ENCODE assay signal across 8 mouse cellular contexts in the genomic region with DNA sequence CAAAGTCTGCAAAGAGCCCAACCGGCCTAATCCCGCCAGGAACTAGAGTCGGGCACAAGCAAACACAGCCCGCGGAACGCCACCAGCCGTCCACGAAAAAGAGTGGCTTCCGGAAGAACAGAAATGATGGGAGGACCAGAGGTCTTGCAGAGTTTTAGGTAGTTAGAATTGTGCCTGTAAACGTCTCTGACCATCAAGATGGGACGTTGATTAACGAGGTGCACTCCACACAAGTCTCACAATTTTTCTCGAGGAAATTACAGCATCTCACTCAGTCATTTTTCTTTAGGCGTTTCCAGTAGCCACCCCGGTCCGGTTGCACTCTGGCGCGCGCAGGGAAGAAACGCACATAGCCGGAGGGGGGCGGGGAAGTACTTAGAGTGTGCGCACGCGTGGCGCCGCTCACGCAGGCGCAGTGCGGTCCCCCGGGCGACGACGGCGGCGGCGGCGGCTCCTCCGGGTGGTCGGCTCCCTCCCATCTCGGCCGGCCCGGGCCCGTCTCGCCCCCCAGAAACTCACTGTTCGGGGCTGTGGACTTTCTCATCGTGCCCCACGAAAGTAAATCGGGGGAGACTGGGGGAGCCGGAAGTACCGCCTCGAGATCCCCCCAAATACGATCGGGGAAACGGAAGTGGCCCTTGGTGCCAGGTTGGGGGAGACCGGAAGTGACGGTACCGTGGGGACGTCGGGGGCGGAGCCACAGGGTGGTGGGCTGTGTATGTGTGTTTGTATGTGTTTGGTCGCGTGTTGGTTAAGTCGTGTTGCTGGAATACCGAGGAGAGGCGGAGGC. TPM values are rescaled to one million over a fixed set of nuclear protein-coding genes. Genes with fewer than 3 reads are reported as not detected.
DNase-seq lines count a peak whose midpoint lies in the region; ATAC-seq and TF ChIP-seq lines count a peak whose summit lies in the region.

A gene (plus strand): TSS at position 378 of the 790 bp plus-strand sequence.

- H3K4me3 ChIP-seq in ES-E14 (ENCODE audit: insufficient read depth in 1 of 2, low read depth in 1 of 2, low read length in 2 of 2, poor library complexity in 1 of 2, severe bottlenecking in 1 of 2) = peak within 1 kb of the TSS; percentile 68 to 95
- peak within 1 kb of the TSS; percentile 92 for H3K4me3 ChIP-seq in forebrain, embryonic 16.5 days (replicated peaks; ENCODE audit: low read length)
- peak within 1 kb of the TSS; percentile 97 for H3K4me3 ChIP-seq in layer of hippocampus, adult 2 months
- H3K4me3 ChIP-seq in lung, embryonic 14.5 days (ENCODE audit: low read depth, low read length) = peak within 1 kb of the TSS; percentile 77
- H3K4me3 ChIP-seq in olfactory bulb, adult 2 months (ENCODE audit: insufficient read depth, low read depth, low read length) = peak within 1 kb of the TSS; percentile 81
- H3K4me3 ChIP-seq in thymus, adult 2 months (ENCODE audit: control insufficient read depth, insufficient read depth, low read length) = peak within 1 kb of the TSS; percentile 60

- TF ChIP-seq CTCF in layer of hippocampus, adult 2 months (conservative IDR thresholded peaks at IDR 0.05) = peak; percentile 2; the same call in 1 of the 2 replicates
- TF ChIP-seq CTCF in lung, embryonic 14.5 days (IDR thresholded peaks at IDR 0.05; ENCODE audit: low read depth) = 0 out of 2 replicates have a peak, but pooled peaks have one; percentile 18
- no peak for TF ChIP-seq CTCF in olfactory bulb, adult 2 months (IDR thresholded peaks at IDR 0.05; ENCODE audit: insufficient read depth, low read depth, low read length)
- 0 out of 2 replicates have a peak, but pooled peaks have one; percentile 5 for TF ChIP-seq CTCF in thymus, adult 2 months (IDR thresholded peaks at IDR 0.05; ENCODE audit: borderline replicate concordance, control insufficient read depth, extremely low read depth, insufficient read depth, low read length, poor library complexity)

- H3K27me3 ChIP-seq in forebrain, embryonic 16.5 days (replicated peaks; ENCODE audit: control insufficient read depth, insufficient read depth, low read length) = no peaks in the 10 kb centered on the region
- no peaks in the 10 kb centered on the region for H3K27me3 ChIP-seq in lung, embryonic 14.5 days (ENCODE audit: insufficient read depth, low read length)
- H3K27me3 ChIP-seq in thymus, adult 2 months (ENCODE audit: control insufficient read depth, insufficient read depth, low read length) = no peaks in the 10 kb centered on the region

- peak within 1 kb of the TSS; percentile 98 for H3K9ac ChIP-seq in ES-E14 (ENCODE audit: insufficient read depth, low read depth, low read length, poor library complexity, severe bottlenecking)
- peak within 1 kb of the TSS; percentile 82 for H3K9ac ChIP-seq in forebrain, embryonic 16.5 days (replicated peaks; ENCODE audit: low read depth, low read length)
- H3K9ac ChIP-seq in lung, embryonic 14.5 days = peak within 1 kb of the TSS; percentile 86

- peak; percentile 89 for DNase-seq in ES-E14 (ENCODE audit: low read depth, low spot score)
- DNase-seq in cerebellum, adult 11-12 months = peak; percentile 94
- peak; percentile 93 to 98 for DNase-seq in heart, postnatal 36 days
- DNase-seq in layer of hippocampus, adult 2 months (ENCODE audit: low spot score in 2 of 2) = peak; percentile 94 to 95
- DNase-seq in lung, embryonic 14.5 days = peak; percentile 97
- DNase-seq in thymus, adult 2 months = peak; percentile 93

- in situ Hi-C loops in ES-E14 (cut with MboI; ENCODE audit: low sequenced_read_pairs in 2 of 2, unreplicated experiment in 2 of 2) = no loop called here

- peak; percentile 94 for ATAC-seq in forebrain, embryonic 16.5 days
- peak; percentile 94 for ATAC-seq in lung, embryonic 14.5 days (ENCODE audit: insufficient read depth)

- peaks cover 0 to 9% of the 10 kb centered on the region in 2 experiments; a peak in 2 of 4 replicates for H3K4me1 ChIP-seq in ES-E14 (ENCODE audit: control insufficient read depth in 2 of 2, insufficient read depth in 2 of 2, low read length in 2 of 2, poor library complexity in 1 of 2)
- H3K4me1 ChIP-seq in forebrain, embryonic 16.5 days (replicated peaks; ENCODE audit: control insufficient read depth, insufficient read depth, low read length) = peaks cover 27% of the 10 kb centered on the region
- peaks cover 8% of the 10 kb centered on the region for H3K4me1 ChIP-seq in lung, embryonic 14.5 days (ENCODE audit: insufficient read depth)
- H3K4me1 ChIP-seq in olfactory bulb, adult 2 months (ENCODE audit: control insufficient read depth, insufficient read depth, low read length) = peaks cover 2% of the 10 kb centered on the region
- H3K4me1 ChIP-seq in thymus, adult 2 months (replicated peaks; ENCODE audit: control insufficient read depth, insufficient read depth, low read length) = peaks cover 4% of the 10 kb centered on the region

- peak within 1 kb of the TSS; percentile 82 for H3K4me2 ChIP-seq in forebrain, embryonic 16.5 days (ENCODE audit: low read length)
- H3K4me2 ChIP-seq in lung, embryonic 14.5 days = peak within 1 kb of the TSS; percentile 85

- H3K9me3 ChIP-seq in ES-E14 (ENCODE audit: control insufficient read depth, insufficient read depth, low read depth, low read length) = no peaks in the 10 kb centered on the region
- H3K9me3 ChIP-seq in forebrain, embryonic 16.5 days (ENCODE audit: control insufficient read depth, low read length) = no peaks in the 10 kb centered on the region
- H3K9me3 ChIP-seq in lung, embryonic 14.5 days (ENCODE audit: low read depth, low read length) = no peaks in the 10 kb centered on the region

- peak; percentile 39; the same call in 1 of the 2 replicates for TF ChIP-seq POLR2A in olfactory bulb, adult 2 months (IDR thresholded peaks at IDR 0.05; ENCODE audit: insufficient read depth, low read depth, low read length)
- peak; percentile 74; the same call in 1 of the 2 replicates for TF ChIP-seq POLR2A in thymus, adult 2 months (IDR thresholded peaks at IDR 0.05; ENCODE audit: control insufficient read depth, extremely low read depth, insufficient read depth, low read length, poor library complexity)

- WGBS in forebrain, embryonic 16.5 days = under 1% methylated on average over 66 of the region's 66 CpGs
- under 1% methylated on average over 66 of the region's 66 CpGs for WGBS in lung, embryonic 14.5 days
- WGBS in olfactory bulb, adult 2 months = under 1% methylated on average over 66 of the region's 66 CpGs
- under 1% methylated on average over 66 of the region's 66 CpGs for WGBS in thymus, adult 2 months

- H3K27ac ChIP-seq in ES-E14 (ENCODE audit: insufficient read depth, low read depth, low read length, poor library complexity, severe bottlenecking) = peak within 1 kb of the TSS; percentile 94
- H3K27ac ChIP-seq in forebrain, embryonic 16.5 days (ENCODE audit: low read length) = peak within 1 kb of the TSS; percentile 97
- peak within 1 kb of the TSS; percentile 100 for H3K27ac ChIP-seq in layer of hippocampus, adult 2 months
- peak within 1 kb of the TSS; percentile 95 for H3K27ac ChIP-seq in lung, embryonic 14.5 days (ENCODE audit: low read depth)
- peak within 1 kb of the TSS; percentile 83 for H3K27ac ChIP-seq in olfactory bulb, adult 2 months (ENCODE audit: insufficient read depth, low read depth, low read length)
- peak within 1 kb of the TSS; percentile 73 for H3K27ac ChIP-seq in thymus, adult 2 months (ENCODE audit: control insufficient read depth, insufficient read depth, low read length)

- H3K36me3 ChIP-seq in ES-E14 (ENCODE audit: control insufficient read depth, insufficient read depth, low read length, poor library complexity, severe bottlenecking) = peaks cover 16% of the 10 kb centered on the region
- peaks cover 10% of the 10 kb centered on the region for H3K36me3 ChIP-seq in forebrain, embryonic 16.5 days (ENCODE audit: control insufficient read depth, insufficient read depth)
- H3K36me3 ChIP-seq in lung, embryonic 14.5 days (ENCODE audit: insufficient read depth) = peaks cover 27% of the 10 kb centered on the region
- H3K36me3 ChIP-seq in thymus, adult 2 months (ENCODE audit: control insufficient read depth, insufficient read depth, low read length) = peaks cover 16% of the 10 kb centered on the region

- intact Hi-C loops in heart, postnatal 36 days (cut with DNase I) = loop anchor here (1.0 to 10.0 kb wide), 2 partner anchors 9 to 300 kb away; a partner anchor contains a TSS

TF ChIP-seq in ES-E14, 5 proteins besides CTCF, POLR2A, EP300 and RAD21:
- TF ChIP-seq HCFC1 (IDR thresholded peaks at IDR 0.05; ENCODE audit: borderline replicate concordance, insufficient read depth, low read length) = peak; percentile 83
- no peak for TF ChIP-seq ZC3H11A (IDR thresholded peaks at IDR 0.05; ENCODE audit: borderline replicate concordance, low read depth, low read length)

RNA-seq across cellular contexts. Expression of the gene that starts here (rescaled TPM):
- 208 and 245 TPM in 2 replicates for total RNA-seq in ES-E14 (2012; rRNA removed)
- 85.4 and 86.7 TPM in 2 replicates for polyA plus RNA-seq in forebrain, embryonic 16.5 days (2015; fragmentation: Nextera tagmentation; extraction: Ambion mirVana)
- 100 to 1,000 TPM; 243 to 268 TPM for total RNA-seq in heart, postnatal 36 days (2021)
- total RNA-seq in layer of hippocampus, adult 2 months (2021) = 100 to 1,000 TPM; 320 to 334 TPM
- polyA plus RNA-seq in lung, embryonic 14.5 days (2014; fragmentation: Nextera tagmentation; extraction: Ambion mirVana) = 65.9 and 69.1 TPM in 2 replicates
- polyA plus RNA-seq in olfactory bulb, adult 2 months (2012; ENCODE audit: insufficient read depth, insufficient read length, low replicate concordance, missing spikeins) = 684 TPM in 1 of 2 replicates, not detected in the other
- 411 TPM in 2 replicates for polyA plus RNA-seq in thymus, adult 2 months (2012; rRNA removed)

Comparison
In these comparisons a context has a peak if more than half of its experiments do, and no peak if none do; other contexts are left out.
1. Peak in every context shown above with its lines: DNase-seq, ATAC-seq, H3K4me3 ChIP-seq and H3K27ac ChIP-seq.